Mouse (Mus musculus): ENCODE results near the gene Scel.

Scel gene

GRCm38 (mm10) chr14:103649896-103650334 lies 136.8 kb downstream of the Scel start, which contains the start of gene Slain1:
Gene Slain1, plus strand, starts transcription at chr14:103650228.
- peak; percentile 93 for DNase-seq (ENCODE audit: extremely low spot score, low spot score)

GRCm38 (mm10) chr14:103650413-103651101 lies 137.4 kb downstream of the Scel start:
- DNase-seq (ENCODE audit: extremely low spot score, low spot score), result peak; percentile 76

GRCm38 (mm10) chr14:103651106-103651505 lies 138.0 kb downstream of the Scel start:
- no peak for DNase-seq (ENCODE audit: extremely low spot score, low spot score)

- no peak for DNase-seq (ENCODE audit: extremely low spot score, low spot score)
These were observed 138.4 kb downstream of the Scel start for GRCm38 (mm10) chr14:103651562-103651961.

GRCm38 (mm10) chr14:103652524-103652923 lies 139.4 kb downstream of the Scel start:
- no peak for DNase-seq (ENCODE audit: extremely low spot score, low spot score)

GRCm38 (mm10) chr14:103653800-103654199 lies 140.7 kb downstream of the Scel start:
- DNase-seq (ENCODE audit: extremely low spot score, low spot score), result no peak

GRCm38 (mm10) chr14:103655448-103655847 lies 142.3 kb downstream of the Scel start:
- DNase-seq (ENCODE audit: extremely low spot score, low spot score), result no peak

- DNase-seq (ENCODE audit: extremely low spot score, low spot score), result no peak
These were observed 144.7 kb downstream of the Scel start for GRCm38 (mm10) chr14:103657876-103658275.
